Mouse (Mus musculus) left cerebral cortex, postnatal 14 days (tissue): ENCODE results near the gene Trrap. TPM values are rescaled to one million over a fixed set of nuclear protein-coding genes. Genes with fewer than 3 reads are reported as not detected.

Experiments used
- DNase-seq, 2 experiments: peaks; one replicate each; pipeline ENCODE4 v3.0.0; 2021 to 2022; ENCODE audit warnings: low spot score in 2 of 2, mixed read lengths in 1 of 2
- intact Hi-C: fragments of 180-260 bp; cut with DNase I; formaldehyde crosslinking; loops from one replicate; pipeline ENCODE4 v1.15.1; 2025
- microRNA-seq, 2 experiments: library from miRNA; unstranded; fragments of <30 nt; microRNA quantifications; one replicate each; pipeline ENCODE4 v1.2.0; 2022
- total RNA-seq, 2 experiments: library from RNA; stranded (reverse); gene quantifications; 2 replicates each; pipeline ENCODE4 v1.2.3; 2021

The Trrap gene
- total RNA-seq, 2 experiments from 2014 or later: 164 to 166 TPM

- intact Hi-C loops: no loop called here
- no peak for DNase-seq
These were observed 134.3 kb downstream of the Trrap start for GRCm38 (mm10) chr5:144901791-144902190.

GRCm38 (mm10) chr5:144904356-144905134, 137.0 kb downstream of the Trrap start:
- no peak for DNase-seq
- intact Hi-C loops: loop anchor here (5.0 kb wide), 1 partner anchor 83 kb away; no protein-coding TSS in a partner anchor

GRCm38 (mm10) chr5:144907591-144907990, 140.1 kb downstream of the Trrap start:
- intact Hi-C loops: loop anchor here (5.0 kb wide), 1 partner anchor 80 kb away; no protein-coding TSS in a partner anchor
- no peak for DNase-seq

Small RNA genes lying within 50 kb of the gene (microRNA-seq; reads per million reads assigned to microRNA genes)
- 2.0 to 2.6 reads per million in 2 experiments for gene Mir7039

Other genes with a start within 250 kb of the Trrap start
- gene Nptx2, start 221.8 kb upstream of the Trrap start, total RNA-seq: 10 to 100 TPM; 65.0 to 65.4 TPM
- 100 to 1,000 TPM; 155 to 183 TPM for gene Tmem130, start 5.9 kb upstream of the Trrap start, total RNA-seq
- gene Smurf1, start 198.1 kb downstream of the Trrap start, total RNA-seq: 10 to 100 TPM; 37.2 to 40.8 TPM